Mouse (Mus musculus) hindbrain, embryonic 10.5 days (tissue): Measurements from ENCODE around the gene Gcsam. TPM values are rescaled to one million over a fixed set of nuclear protein-coding genes. Genes with fewer than 3 reads are reported as not detected.

Source experiments
- DNase-seq: peaks from one replicate; pipeline ENCODE4 v3.0.0-alpha.2; 2017; ENCODE audit warnings: low spot score
- H3K27ac ChIP-seq: fragments of 300-500 bp; sonication (generic); 2 replicates; pipeline ENCODE4 v1.5.1; 2016; ENCODE audit warnings: mild to moderate bottlenecking, moderate library complexity
- H3K27me3 ChIP-seq: fragments of 300-500 bp; sonication (generic); 2 replicates; pipeline ENCODE4 v1.6.1; 2016; ENCODE audit warnings: mild to moderate bottlenecking; ENCODE audit not compliant: poor library complexity, insufficient read depth, severe bottlenecking
- H3K36me3 ChIP-seq: fragments of 300-500 bp; sonication (generic); 2 replicates; pipeline ENCODE4 v1.6.1; 2016; ENCODE audit warnings: mild to moderate bottlenecking, moderate library complexity
- H3K4me1 ChIP-seq: fragments of 300-500 bp; sonication (generic); replicated peaks from 2 replicates; pipeline ENCODE4 v1.6.1; 2016; ENCODE audit warnings: mild to moderate bottlenecking
- H3K4me3 ChIP-seq: fragments of 300-500 bp; sonication (generic); 2 replicates; pipeline ENCODE4 v1.5.1; 2016; ENCODE audit warnings: mild to moderate bottlenecking, moderate library complexity
- H3K9me3 ChIP-seq: fragments of 300-500 bp; sonication (generic); 2 replicates; pipeline ENCODE4 v1.6.1; 2016; ENCODE audit warnings: mild to moderate bottlenecking, moderate library complexity
- WGBS: fragments of 180-500 bp; shearing (Covaris S2); methylation state at CpG from one replicate; pipeline ENCODE4 v1.1.7; 2016; 5-methylcytosine and 5-hydroxymethylcytosine counted together
- polyA plus RNA-seq: library from polyadenylated mRNA; unstranded; fragments of >200 nt; fragmentation: Nextera tagmentation; extraction: Ambion mirVana; gene quantifications from 2 replicates; pipeline ENCODE4 v1.2.1, GENCODE M21; 2016

Gcsam gene
- 0.08 TPM in 1 of 2 replicates, not detected in the other for polyA plus RNA-seq

DNA sequence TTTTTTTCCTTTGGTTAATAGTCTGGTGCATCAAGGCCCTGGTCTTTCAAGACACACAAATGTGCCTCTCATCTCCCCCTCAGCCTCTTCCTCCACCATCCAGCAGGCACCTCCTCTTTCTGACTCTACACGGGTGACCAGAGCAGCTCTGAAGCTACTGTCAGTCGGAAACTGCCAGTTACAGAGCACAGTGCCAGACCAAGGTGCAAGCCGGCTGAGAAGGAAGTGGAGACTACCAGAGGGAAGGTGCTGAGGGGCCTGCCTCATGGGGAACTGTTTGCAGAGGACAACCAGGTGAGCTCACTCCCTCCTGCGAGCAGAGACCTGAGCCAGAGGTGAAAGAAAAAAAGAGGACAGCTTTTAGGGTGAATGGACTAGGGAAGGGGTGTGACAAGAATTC, at the start of gene Gcsam:
Gene Gcsam, plus strand, starts transcription at position 114 of the 400 bp plus-strand sequence.
- H3K27me3 ChIP-seq = no peaks in the 10 kb centered on the region
- 80% methylated on average over 4 of the region's 4 CpGs for WGBS
- H3K27ac ChIP-seq = no peak within 1 kb of the TSS
- no peak for DNase-seq
- H3K36me3 ChIP-seq = no peaks in the 10 kb centered on the region
- H3K9me3 ChIP-seq = no peaks in the 10 kb centered on the region
- H3K4me1 ChIP-seq = no peaks in the 10 kb centered on the region
- no peak within 1 kb of the TSS for H3K4me3 ChIP-seq

DNA sequence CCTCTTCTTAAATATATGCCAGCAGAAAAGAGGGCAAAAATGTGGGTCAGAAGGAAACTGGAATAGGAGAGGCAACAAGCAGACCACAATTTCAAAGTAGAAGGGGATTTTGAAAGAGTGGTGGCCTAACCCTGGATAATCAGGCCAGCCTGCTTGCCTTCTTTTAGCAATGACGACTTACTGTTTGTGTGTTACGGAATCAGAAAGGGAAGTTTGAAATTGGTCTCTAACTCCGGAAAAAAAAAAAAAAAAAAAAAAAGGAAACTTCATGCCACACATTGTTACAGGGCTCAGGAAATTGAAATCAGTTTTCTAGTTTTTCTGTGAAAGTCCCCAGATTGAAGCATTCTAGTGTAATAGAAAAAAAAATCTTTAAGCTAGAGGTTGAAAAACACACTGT, 48.4 kb upstream of the Gcsam start:
- Histone ChIP-seq H3K27ac (no peak overlapping the region), H3K27me3 (no peaks in the 10 kb centered on the region), H3K4me1 (no peaks in the 10 kb centered on the region), H3K9me3 (no peaks in the 10 kb centered on the region), H3K4me3 (no peak overlapping the region), H3K36me3 (no peaks in the 10 kb centered on the region)
- no peak for DNase-seq
- WGBS = 57% methylated on average over 3 of the region's 3 CpGs

DNA sequence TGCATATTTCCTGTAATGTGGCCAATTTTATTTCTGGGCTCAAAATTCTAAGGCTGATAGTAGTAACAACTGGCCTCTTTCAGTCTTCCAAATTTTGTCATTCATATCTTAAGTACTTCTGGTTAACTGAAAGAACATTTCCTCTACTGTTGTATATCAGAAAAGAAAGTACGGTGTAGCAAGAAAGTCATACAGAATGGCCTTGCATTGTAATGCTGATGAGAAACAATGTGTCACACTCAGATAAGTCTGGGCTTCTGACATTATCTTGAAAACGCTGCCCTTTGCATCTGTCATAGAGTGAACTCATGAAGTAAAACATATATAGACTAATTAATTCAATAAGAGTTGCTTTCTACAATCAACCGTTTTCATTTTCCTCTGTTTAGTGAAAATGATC, 37.9 kb upstream of the Gcsam start:
- Histone ChIP-seq H3K4me3 (no peak overlapping the region), H3K9me3 (no peaks in the 10 kb centered on the region), H3K4me1 (no peaks in the 10 kb centered on the region), H3K27me3 (no peaks in the 10 kb centered on the region), H3K27ac (no peak overlapping the region), H3K36me3 (no peaks in the 10 kb centered on the region)
- DNase-seq = no peak
- 88% methylated on average over 3 of the region's 3 CpGs for WGBS

DNA sequence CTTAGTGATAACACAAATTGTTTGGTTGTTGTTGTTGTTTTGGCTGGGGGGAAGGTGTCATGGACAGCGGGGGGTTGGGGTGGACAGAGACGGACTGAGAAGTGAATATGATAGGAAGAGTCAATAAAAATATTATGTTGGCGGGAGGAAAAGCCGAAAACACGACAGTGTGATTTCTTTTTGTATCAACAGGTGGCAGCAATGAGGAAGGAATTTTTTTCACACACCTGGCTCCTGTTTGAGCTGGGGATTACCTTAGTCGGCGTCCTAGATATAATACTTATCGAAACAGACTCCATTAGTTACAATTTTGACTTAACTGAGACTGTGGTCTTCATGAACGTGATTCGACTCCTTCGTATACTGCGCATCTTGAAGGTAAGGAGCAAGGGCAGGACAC, 30.3 kb upstream of the Gcsam start:
- WGBS = 61% methylated on average over 12 of the region's 12 CpGs
- no peak for DNase-seq
- no peak overlapping the region for H3K27ac ChIP-seq
- H3K4me1 ChIP-seq = no peaks in the 10 kb centered on the region
- no peaks in the 10 kb centered on the region for H3K36me3 ChIP-seq
- no peak overlapping the region for H3K4me3 ChIP-seq
- H3K9me3 ChIP-seq = no peaks in the 10 kb centered on the region
- H3K27me3 ChIP-seq = no peaks in the 10 kb centered on the region

DNA sequence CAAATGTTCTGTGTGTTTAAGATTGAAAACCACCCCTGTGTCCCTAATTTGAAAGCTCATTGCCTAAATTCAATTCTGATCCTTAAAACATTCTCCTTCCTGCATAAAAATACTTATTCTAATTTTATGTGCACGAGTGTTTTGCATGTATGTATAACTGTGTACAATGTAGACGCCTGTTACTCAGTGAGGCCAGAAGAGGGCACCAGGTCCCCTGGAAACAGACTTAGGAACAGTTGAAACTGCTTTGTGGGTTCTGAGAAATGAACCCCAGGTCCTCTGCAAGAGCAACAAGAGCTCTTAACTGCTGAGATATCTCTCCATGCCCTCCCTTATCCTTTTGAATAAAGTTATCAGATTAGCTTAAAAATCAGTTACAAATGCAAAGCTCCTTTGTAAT, 27.7 kb upstream of the Gcsam start:
- Histone ChIP-seq H3K4me1 (no peaks in the 10 kb centered on the region), H3K27ac (no peak overlapping the region), H3K36me3 (no peaks in the 10 kb centered on the region), H3K9me3 (no peaks in the 10 kb centered on the region), H3K4me3 (no peak overlapping the region), H3K27me3 (no peaks in the 10 kb centered on the region)
- WGBS = 30% methylated on average over 2 of the region's 2 CpGs
- no peak for DNase-seq

DNA sequence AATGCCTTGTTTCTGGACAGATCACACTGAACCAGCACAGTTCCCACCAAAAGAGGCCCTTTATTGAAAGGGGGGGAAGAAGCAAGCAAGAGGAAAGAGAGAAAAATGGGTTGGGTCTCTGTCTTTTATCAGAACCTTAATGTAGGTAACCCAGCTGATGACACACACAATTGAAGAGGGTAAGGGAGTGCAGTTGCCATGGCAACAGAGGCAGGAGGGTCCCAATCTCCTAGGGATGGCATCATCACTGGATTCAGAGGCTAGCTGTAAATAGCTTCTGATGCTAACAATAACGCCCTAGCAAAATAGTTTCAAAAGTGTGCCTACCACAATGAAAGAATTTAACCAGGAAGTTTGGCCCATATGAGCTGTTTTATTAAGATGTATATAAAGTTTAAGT, 16.5 kb upstream of the Gcsam start:
- Histone ChIP-seq H3K27ac (no peak overlapping the region), H3K36me3 (no peaks in the 10 kb centered on the region), H3K4me3 (no peak overlapping the region), H3K4me1 (no peaks in the 10 kb centered on the region), H3K9me3 (no peaks in the 10 kb centered on the region), H3K27me3 (no peaks in the 10 kb centered on the region)
- 71% methylated on average over 1 of the region's 1 CpGs for WGBS
- no peak for DNase-seq

DNA sequence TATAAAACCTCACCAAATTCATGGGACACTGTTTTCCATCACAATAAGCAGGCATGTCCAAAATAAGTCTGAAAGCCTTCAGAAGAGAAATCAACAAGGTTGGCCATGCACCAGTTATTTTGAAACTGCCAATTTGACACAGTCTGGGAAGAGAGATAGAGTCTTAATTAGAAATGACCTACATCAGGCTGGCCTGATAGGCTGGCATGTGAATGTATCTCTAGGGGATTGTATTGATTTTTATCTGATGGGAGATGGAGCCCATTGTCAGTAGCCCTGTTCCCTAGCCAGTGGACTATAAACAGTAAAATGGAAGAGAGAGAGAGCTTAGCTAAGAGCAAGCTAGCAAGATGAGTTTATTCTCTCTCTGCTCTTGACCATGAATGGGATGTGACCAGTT, 14.7 kb upstream of the Gcsam start:
- H3K4me1 ChIP-seq = no peaks in the 10 kb centered on the region
- no peaks in the 10 kb centered on the region for H3K36me3 ChIP-seq
- no peaks in the 10 kb centered on the region for H3K9me3 ChIP-seq
- no peak overlapping the region for H3K27ac ChIP-seq
- H3K27me3 ChIP-seq = no peaks in the 10 kb centered on the region
- DNase-seq = no peak
- no peak overlapping the region for H3K4me3 ChIP-seq

DNA sequence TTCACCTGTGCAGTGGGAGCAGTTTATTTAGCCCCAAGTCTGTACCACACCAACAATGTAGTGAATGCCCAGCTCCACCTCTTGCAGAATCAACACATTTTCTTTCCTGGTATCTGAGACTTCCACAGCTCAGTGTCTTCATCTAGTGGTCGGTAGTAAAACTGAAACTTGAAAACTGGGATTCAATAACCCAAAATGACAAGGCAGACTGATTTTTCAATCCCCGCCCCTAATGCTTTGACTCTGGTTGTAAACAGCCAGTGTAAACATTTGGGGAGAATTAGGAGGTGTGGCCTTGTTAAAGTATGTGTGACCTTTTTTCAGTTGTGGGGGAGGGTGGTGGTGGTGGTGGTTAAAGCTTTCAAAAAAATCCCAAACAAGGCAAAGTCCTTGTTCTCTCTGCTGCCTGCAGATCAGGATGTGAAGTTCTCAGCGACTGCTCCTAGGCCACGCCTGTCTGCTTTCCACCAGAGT, 1.7 kb upstream of the Gcsam start:
- Histone ChIP-seq H3K27me3 (no peaks in the 10 kb centered on the region), H3K9me3 (no peaks in the 10 kb centered on the region), H3K36me3 (no peaks in the 10 kb centered on the region), H3K4me3 (no peak overlapping the region), H3K4me1 (no peaks in the 10 kb centered on the region), H3K27ac (no peak overlapping the region)
- WGBS = 54% methylated on average over 4 of the region's 4 CpGs
- DNase-seq = no peak

DNA sequence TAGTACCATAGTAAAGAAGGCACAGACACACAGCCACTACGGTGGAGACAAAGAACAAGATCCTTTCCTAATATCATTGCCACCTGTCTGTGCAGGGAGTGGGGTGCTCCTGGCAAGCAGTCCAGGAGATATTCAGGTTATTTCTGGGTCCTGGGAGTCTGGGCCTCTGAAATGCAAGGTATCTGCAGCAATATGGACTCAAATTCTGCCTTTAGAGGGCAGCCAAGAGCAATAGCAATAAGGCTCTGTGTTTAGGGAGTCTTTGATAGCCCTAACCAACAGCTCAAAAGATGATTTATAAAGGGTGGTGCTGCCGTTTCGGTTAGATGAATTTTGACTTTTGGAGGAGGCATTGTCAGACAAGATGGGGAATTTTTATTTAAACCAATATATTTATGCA, 880 bp upstream of the Gcsam start:
- 81% methylated on average over 3 of the region's 3 CpGs for WGBS
- Histone ChIP-seq H3K27ac (no peak overlapping the region), H3K36me3 (no peaks in the 10 kb centered on the region), H3K9me3 (no peaks in the 10 kb centered on the region), H3K27me3 (no peaks in the 10 kb centered on the region), H3K4me1 (no peaks in the 10 kb centered on the region), H3K4me3 (no peak overlapping the region)
- DNase-seq = no peak

DNA sequence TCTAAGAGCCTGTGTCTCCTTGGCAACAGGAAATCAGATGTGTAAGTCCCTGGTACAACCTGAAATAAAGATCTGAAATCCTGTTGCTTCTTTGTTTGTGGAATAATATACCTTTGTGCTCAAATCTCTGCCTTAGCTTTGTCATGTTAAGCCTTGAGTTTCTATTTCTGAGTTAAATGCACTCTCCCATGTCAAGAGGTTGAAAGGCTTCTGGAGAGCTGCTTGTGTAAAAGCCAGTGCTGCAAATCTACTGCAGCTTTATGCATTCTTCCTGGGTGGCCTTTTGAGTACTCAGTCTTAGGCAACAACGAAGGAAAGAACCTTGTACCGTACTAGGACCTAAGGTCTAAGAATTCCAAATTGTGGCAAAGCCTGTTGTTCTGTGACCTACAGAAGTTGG, 3.1 kb downstream of the Gcsam start:
- no peaks in the 10 kb centered on the region for H3K9me3 ChIP-seq
- H3K4me1 ChIP-seq = no peaks in the 10 kb centered on the region
- no peak for DNase-seq
- H3K27ac ChIP-seq = no peak overlapping the region
- H3K4me3 ChIP-seq = no peak overlapping the region
- H3K36me3 ChIP-seq = no peaks in the 10 kb centered on the region
- WGBS = 73% methylated on average over 2 of the region's 2 CpGs
- no peaks in the 10 kb centered on the region for H3K27me3 ChIP-seq

DNA sequence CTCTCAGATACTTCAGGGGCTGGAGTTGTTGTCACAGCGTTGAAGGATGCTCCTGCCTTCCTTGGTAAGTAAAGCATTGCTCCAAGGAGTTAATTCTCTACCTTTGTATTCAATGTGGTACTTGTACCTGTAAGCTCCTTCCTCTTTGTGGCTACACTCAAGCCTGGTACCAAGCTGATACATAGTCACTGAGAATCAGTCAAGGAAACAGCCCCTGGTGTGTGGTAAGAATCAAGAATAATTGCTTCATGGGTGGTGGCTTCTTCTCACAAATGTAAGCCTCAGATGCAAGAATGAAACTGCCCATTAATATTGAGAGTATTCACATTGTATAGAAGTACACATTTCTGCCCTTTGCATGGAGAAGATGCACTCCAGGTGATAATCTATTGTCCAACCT, 5.8 kb downstream of the Gcsam start:
- DNase-seq = no peak
- 84% methylated on average over 1 of the region's 1 CpGs for WGBS
- Histone ChIP-seq H3K27me3 (no peaks in the 10 kb centered on the region), H3K4me3 (no peak overlapping the region), H3K36me3 (no peaks in the 10 kb centered on the region), H3K9me3 (no peaks in the 10 kb centered on the region), H3K27ac (no peak overlapping the region), H3K4me1 (no peaks in the 10 kb centered on the region)

DNA sequence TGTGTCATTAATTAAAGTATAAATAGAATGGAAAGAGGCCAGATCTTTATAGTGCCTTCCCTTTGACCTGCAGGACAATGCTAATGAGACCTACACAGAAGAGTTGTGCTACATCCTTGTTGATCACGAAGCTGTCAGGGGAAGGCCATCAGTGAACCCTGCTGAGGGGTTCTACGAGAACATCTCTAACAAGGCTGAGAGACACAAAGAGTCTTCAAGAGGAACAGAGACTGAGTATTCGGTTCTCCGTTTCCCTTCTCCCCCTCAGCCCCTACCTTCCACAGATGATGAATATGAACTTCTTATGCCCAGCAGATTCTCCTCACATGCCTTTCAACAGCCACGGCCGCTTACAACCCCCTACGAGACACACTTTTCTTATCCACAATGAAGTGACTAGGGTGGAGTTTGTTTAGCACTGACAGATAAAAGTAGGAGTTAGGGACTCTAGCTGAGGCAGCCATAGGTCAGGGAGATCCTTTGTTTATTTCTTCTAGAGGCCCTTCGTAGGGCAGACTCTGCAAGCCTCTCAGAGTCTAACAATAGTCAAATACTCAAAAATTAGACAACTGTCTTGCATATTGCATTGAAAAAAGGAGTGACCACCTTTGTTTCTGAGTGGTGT, 9.7 kb downstream of the Gcsam start:
- no peaks in the 10 kb centered on the region for H3K4me1 ChIP-seq
- H3K9me3 ChIP-seq = no peaks in the 10 kb centered on the region
- 72% methylated on average over 8 of the region's 8 CpGs for WGBS
- no peak overlapping the region for H3K27ac ChIP-seq
- H3K27me3 ChIP-seq = no peaks in the 10 kb centered on the region
- H3K4me3 ChIP-seq = no peak overlapping the region
- DNase-seq = no peak
- H3K36me3 ChIP-seq = no peaks in the 10 kb centered on the region

DNA sequence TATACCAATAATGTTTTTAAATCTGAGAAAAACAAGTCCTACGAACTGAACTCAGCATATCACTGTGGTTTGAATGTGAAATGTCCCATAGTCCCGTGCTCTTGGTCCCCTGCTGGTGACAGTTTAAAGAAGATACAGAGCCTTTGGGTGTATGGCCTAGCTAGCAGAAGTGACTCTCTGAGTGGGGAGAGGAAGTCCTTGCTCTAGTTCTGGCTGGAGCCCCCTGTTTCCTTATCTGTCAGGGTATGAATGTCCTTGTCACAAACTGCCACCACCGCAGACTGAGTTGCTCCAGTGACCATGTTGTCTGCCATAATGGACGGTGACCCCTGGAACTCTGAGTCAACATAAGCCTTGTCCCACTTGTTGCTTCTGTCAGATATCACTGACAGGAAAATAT, 13.1 kb downstream of the Gcsam start:
- no peaks in the 10 kb centered on the region for H3K9me3 ChIP-seq
- WGBS = 93% methylated on average over 4 of the region's 4 CpGs

DNA sequence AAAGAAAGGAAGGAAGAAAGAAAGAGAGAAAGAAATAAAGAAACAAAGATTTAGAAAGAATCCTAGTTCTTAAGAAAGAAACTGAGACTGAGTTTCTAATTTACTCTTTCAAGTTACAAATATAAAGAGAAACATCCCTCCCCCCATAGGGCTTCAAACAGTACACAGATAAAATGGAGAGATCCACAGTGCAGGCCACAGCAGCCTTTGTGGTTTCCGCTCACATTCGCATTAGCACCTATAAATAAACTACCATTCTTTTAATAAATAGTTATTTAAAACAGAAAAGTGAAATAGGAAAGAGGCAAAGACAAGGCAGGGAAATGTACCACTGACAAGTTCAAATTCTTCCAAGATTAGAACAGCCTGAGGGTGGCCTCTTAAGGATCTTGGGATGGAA, 14.6 kb downstream of the Gcsam start:
- Histone ChIP-seq H3K4me1 (no peaks in the 10 kb centered on the region), H3K36me3 (no peaks in the 10 kb centered on the region), H3K27ac (no peak overlapping the region), H3K27me3 (no peaks in the 10 kb centered on the region), H3K4me3 (no peak overlapping the region), H3K9me3 (no peaks in the 10 kb centered on the region)
- WGBS = 92% methylated on average over 2 of the region's 2 CpGs
- no peak for DNase-seq

More for the DNA sequence above, 13.1 kb downstream of the Gcsam start:
- DNase-seq = no peak
- H3K27ac ChIP-seq = no peak overlapping the region
- no peaks in the 10 kb centered on the region for H3K27me3 ChIP-seq
- H3K4me3 ChIP-seq = no peak overlapping the region
- no peaks in the 10 kb centered on the region for H3K4me1 ChIP-seq
- H3K36me3 ChIP-seq = no peaks in the 10 kb centered on the region
